Mouse (Mus musculus): ENCODE measurements around the gene Necap2.
A peak's percentile ranks its signal among the peaks of the same experiment; 100 is the strongest.

The Necap2 gene

DNA sequence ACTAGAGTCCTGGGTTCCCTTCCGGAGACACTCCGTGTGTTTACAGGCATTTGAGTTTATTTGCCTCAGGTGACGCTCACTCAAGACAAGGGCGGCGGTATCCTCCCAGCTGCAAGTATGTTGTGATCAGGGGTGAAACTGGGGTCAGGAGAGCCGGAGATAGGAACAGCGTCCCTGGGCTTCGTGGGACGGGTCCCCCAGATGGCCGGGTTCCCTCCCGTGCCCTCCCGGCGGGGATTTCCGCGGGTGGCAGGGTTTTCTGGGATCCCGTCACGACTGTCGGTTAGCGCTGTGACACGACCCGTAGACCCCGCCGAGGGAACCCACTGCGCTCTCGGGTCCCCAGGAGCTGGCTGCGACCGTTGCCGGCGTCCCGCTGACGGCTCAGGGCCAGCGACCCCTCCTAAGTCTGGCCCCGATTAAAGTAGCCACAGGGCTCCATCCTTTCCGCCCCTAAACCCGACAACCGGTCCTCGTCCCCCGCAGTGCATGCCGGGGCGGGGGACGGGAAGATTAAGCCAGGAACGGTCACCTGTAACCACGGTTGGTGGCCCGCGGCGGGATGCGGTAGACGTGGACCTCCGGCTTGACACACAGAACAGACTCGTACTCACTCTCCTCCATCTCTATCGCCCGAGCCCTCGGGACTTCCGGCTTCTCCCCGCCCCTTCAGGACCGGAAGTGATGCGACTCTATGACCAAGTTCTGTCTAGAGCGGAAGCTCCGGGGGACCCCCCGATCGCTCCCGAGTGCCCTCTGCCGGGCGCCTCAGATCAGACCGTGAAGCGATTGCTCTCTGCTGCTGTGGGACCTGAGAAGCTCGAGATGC lies at the start of gene Necap2:
Necap2 (minus strand) TSS at position 677 of the 829 bp plus-strand sequence.
- peak; percentile 97 for DNase-seq (ENCODE audit: low spot score)

DNA sequence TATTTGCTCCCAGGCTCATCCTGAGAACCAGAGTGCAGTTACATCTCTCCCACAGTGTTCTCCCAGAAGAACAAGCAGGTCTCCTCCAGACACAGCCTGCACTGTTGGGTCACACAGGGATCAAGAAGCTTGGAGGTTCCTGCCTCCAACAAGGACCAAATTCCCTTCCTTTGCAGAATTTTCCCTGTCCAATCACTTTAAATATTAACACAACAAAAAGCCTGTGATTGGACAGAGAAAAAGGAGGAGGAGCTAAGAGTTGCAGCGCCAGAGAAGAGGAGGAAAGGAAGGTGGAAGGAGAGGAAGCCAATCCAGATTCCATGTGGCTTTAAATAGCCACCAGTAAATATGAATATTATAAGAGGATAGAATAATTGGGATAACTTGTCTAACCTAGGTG lies 44.9 kb upstream of the Necap2 start:
- DNase-seq (ENCODE audit: low spot score), result no peak

DNA sequence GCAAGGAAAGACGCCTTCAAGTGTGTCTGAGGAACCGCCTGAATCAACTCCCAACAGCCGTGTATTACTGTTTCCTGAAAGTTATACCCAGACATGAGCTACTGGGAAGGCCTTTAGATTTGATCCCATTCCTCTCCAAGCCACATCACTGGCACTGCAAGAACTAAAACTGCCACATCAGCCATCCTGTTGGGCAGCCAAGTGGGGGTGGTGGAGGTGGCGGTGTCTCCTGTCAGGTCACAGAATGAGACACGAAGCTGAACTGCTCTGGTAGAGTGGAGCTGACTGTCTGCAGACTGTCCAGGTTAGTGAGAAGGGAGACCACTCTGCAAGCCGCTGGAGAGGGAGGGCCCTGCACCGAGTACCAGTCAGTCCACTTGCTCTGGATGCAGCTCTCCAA lies 44.5 kb upstream of the Necap2 start:
- DNase-seq (ENCODE audit: low spot score), result no peak

DNA sequence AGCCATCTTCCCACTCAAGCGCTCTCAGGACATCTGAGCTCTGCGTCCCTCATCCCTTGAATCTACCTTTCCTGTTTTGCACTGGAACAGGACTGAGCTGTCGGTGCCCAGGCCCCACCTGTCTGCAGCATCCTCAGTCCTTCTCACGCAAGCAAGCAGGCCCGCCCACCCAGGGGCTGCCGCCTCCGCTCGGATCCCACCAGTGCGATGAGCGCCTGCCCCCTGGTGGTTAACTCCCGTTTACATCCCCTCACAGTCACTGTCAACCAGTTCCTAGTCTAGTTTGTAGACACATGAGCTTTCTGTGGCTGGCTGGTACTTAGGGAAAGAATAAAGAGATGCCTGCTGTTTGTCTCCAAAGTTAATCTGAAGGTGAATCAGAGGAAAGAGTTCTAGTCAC lies 42.5 kb upstream of the Necap2 start:
- DNase-seq (ENCODE audit: low spot score), result no peak

DNA sequence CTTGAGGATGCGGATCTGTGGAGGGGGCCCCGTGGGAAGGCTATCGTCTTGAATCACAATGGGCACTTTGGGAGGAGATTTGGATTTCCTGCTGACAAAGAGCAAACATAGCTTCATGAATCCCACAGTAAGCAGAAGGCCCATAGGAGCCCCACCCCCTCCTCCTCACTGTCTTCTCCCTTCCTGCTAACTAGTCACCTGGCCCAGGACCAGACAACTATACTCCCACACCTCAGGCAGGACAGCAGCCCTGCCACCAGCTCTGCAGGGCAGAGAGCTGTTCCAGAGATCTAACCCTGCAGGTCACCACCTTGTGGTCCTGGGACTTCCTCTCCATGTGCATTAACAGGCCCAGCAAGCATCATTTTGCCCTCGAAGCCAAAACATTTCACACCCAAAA lies 40.5 kb upstream of the Necap2 start:
- DNase-seq (ENCODE audit: low spot score), result no peak

DNA sequence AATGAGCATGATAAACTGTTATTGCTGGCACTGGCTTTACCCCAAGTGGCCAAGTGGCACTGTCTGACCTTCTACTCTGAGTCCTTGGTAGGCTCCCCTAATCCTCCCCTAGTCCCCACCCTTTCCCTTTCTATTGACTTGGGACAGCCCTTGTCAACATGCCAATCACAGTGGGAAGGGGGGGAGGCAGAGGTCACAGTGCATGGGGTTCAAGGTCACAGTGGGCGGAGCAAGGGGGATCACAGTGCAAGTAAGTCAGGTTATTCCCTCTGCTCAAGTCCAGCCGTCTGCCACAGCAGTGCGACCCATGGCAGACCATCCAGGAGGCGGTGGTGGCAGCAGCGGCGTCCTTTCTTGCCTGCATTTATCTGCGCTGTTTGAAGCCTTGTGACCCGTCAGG lies 37.2 kb upstream of the Necap2 start:
- no peak for DNase-seq (ENCODE audit: low spot score)

DNA sequence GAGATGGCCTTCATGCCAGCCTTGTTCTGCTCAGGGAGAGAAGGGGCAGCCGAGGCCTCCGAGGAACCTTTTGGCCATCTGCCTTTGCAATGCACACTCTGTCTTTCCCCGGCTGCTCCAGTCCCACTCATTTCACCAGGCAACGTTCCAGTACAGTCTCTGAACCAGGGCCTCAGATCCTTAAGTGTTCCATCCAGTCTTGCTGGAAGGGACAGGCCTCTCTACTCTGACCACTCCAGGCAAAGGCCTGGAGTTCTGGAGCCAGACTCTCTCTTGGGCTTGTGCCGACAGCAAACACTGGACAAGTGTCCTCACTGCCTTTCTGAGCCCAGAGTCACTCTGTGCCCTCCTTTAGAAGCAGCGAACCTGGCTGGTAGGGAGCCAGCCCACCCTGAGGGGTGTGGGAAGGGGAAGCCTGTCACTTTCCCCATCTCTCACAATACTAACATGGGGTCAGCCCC lies 36.4 kb upstream of the Necap2 start:
- DNase-seq (ENCODE audit: low spot score), result peak; percentile 74

DNA sequence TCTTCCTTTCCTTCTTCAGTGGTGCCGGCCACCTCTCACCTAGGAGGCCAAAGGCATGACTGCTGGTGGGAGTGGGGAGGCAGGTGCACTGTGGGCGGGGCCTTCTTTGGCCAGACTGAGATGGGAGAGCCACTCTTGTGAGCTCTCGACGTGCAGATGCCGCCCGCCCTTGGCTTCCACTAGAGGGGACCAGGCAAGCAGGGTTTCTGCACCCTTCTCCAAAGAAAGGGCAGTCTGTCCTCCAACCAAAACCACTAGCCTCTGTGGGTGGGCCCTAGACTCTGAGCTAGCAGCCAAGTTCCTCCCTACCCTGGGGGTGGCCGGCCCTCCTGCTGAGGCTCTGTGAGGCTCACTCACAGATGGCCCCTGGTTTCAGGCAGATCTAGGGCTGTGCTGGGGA lies 35.7 kb upstream of the Necap2 start:
- peak; percentile 35 for DNase-seq (ENCODE audit: low spot score)

DNA sequence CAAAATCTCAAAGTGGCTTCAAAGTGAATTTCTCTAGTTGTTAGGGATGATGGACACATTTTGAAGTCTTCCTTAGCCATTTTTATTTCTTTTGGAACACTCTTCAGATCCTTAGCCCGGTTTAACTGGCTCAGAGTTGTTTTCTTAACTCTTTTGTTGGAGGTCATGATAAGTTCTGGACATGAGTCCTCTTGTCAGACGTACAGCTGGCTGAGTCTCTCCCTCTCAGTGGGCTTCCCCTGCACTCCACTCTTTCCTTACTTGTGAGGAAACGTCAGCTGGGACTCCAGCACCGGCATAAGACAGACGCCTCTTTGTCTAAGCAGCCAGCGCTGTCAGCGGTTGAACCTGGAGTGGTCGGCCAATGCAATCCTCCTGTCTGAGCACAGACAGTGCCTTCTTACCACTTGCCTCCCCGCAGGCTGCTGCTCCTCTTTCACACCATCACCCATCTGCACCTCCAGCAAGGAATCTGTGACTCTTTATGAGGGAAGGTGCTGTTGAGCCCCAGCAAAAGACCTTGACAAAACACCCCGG lies 30.1 kb upstream of the Necap2 start:
- DNase-seq (ENCODE audit: low spot score), result no peak

DNA sequence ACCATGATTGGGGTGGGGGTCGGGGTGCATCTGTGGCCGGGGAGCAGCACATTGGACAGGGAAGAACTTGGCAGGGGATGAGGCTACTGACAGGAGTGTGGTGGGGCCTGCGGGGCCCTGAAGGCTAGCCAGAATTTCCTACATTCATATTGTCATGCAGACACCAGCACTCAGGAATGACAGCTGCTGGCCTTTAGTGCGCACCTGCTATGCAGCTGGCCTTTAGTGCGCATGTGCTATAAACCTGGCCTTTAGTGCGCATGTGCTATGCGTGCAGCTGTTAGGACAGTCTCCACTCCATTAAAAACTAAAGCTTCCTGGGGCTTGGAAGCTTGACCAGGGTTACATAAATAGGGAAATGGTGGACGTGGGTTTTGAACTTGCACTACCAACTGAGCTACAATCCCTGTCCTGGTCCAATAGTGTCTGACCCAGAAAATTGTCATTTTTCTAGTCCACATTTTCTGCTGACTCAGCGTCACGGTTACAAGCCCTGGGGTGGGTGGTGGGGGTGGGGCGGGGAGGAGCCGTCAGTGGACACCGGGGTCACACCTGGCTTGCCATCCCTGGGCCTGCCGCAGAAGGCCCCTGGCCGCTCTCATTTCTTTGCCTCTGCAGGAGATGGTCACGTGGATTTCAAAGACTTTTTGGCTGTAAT lies 28.5 kb upstream of the Necap2 start:
- no peak for DNase-seq (ENCODE audit: low spot score)

DNA sequence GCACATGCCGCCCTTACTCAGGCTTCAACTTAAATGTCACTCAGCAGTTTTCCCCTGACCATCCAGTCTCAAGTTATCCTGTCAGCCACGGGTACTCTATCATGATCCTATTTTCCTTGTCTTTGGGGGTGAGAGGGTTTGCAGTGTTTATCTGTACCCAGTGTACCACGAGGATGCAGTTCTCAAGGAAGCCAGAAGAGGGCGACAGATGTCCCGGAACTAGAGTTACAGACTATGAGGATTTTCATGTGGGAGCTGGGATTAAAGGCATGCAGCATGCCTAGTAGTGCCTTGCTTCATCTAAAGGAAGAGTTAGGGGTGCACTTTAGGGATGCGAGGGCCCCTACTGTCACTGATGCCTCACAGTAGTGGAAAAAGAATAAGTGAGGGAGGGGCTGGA lies 23.7 kb upstream of the Necap2 start:
- no peak for DNase-seq (ENCODE audit: low spot score)

DNA sequence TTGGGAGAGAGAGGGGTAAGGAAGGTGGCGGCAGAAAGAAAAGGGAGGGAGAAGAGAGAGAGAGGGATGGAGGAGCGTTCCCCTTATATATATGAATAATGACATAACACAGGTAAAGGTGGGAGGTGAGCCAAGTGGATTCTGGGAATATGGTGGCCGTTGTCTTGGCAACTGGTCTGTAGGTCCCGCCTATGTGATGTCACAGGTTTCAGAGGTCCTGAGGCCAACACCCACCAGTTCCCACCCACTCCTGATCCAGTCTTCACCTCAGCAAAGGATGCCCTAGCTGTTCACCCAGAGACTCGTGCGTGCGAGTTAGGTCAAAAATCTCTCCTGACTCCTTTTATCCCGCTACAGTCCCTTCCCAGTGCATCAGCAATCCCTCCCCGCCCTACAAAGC lies 23.1 kb upstream of the Necap2 start:
- no peak for DNase-seq (ENCODE audit: low spot score)

DNA sequence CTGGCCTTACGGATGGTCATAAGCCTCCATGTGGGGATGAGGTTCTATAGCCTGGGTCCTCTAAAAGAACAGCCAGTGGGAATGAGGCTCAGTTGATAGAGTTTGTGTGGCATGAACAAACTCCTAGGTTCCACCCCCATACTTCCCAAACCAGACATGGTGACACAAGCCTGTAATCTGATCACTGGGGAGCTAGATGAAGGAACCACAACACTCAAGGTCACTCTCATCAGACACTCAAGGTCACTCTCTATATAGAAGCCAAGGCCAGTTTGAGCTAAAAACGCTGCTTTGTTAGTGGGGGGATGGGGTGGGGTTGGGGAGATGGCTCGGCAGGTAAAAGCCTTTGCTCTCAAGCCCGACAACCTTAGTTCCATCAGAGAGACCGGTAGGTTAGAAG lies 21.8 kb upstream of the Necap2 start:
- DNase-seq (ENCODE audit: low spot score), result no peak

DNA sequence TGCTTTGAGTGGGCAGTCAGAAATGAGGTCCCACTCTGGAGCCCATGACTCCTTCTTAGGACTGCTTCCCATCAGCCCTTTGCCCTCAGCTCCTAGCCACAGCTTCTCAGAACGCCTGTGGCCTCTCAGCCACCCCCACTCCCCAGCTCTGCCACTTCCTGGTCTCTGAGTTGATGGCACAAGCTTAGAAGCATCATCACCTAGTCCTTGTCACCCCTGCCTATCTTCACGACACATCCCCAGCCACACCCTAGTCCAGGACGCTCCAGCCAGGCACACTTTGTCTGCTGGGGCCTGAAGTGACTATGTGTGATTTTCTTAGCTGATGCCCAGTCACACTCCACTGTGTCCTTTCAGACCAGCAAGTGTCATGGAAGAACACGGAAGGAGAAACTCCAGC lies 20.8 kb upstream of the Necap2 start:
- no peak for DNase-seq (ENCODE audit: low spot score)

DNA sequence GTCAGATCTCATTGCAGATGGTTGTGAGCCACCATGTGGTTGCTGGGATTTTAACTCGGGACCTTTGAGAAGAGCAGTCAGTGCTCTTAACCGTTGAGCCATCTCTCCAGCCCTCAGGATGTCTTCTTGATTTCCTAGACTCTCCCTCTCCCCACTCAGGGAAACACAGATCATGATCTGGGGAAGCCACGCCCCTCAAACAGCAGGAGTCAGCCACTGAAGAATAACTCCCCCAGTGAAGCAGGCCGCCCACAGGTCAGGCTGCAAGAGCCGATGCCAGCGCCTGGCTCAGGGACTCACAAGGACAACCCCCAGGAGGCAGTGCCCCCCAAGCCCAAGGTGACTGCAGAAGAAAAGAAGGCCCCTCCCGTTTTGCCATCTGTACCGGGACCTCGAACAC lies 18.6 kb upstream of the Necap2 start:
- no peak for DNase-seq (ENCODE audit: low spot score)

DNA sequence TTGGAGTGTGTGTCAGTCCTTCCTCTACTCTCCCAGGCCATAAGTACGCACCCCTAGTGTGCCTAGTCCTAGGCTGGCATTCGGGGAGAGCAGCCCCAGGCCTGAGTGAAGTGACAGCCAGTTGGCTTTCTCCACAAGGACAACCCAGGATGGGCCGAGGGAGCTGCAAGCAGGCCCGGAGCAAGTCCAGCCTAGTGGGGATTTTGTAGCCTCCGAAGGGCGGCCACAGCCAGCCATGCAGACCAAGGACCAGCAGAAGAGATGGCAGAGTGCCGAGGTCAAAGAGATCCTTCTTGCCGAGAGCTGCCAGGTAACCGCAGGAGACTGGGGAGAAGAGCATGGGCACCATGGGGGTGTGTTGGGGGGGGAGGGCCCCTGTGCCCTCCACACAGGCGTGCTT lies 16.9 kb upstream of the Necap2 start:
- DNase-seq (ENCODE audit: low spot score), result no peak

DNA sequence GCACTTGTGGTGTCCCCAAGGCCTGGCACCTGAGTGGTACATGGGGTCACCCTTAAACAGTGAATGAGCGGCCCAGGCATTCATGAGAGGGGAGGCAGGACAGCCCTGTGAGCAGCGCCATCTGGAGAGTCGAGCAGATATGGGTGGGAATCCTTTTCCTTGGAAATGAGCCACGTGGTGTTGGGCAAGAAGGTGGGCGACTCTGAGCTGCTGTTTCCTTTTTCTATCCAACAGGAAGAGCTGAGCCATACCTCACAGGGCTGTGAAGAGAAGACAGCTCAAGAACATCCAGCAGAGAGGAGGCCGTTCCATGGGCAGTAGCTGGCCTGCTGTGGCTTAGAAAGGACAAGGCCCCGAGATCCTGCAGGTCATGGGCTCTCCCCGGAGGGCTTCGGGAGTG lies 10.6 kb upstream of the Necap2 start:
- DNase-seq (ENCODE audit: low spot score), result no peak

DNA sequence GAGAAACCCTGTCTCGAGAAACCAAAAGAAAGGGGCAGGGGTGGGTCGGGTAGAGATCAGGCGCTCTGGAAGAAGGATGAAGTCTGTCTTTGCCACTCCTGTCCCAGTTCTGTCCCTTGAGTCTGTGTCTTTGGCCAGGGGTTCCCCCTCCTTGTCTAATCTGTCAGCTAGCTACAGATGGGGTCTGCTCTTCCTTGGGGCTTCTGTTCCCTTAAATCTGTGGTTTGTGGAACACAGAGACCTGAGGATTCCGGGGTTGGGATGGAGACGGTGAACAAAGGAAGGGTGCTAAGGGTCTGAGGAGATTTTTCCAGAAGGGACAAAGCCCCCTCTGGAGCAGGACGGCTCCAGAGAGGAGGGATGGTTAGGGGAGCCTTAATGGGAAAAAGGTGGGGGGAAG lies 9.9 kb upstream of the Necap2 start, which contains the start of gene Spata21:
Spata21 (plus strand) TSS at position 301 of the 400 bp plus-strand sequence.
- DNase-seq (ENCODE audit: low spot score), result no peak

DNA sequence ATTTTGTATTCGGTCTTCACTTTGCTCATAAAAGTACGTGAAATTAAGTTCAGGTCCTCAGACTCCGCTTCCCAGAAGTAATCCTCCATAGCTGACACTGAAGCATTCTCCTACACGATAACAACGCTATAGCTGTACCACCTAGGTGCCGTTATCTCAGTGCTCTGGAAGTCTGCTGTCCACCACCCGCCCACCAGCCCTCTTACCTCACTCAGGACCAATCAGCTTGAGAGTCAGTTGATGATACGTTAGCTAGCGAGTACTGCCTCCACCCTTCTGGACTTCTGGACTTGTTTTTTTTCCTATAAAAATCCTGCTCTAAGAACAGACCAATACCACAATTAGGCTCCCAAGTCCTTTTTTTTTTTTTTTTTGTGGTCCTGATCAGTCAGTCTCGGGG lies 8.7 kb upstream of the Necap2 start:
- no peak for DNase-seq (ENCODE audit: low spot score)

DNA sequence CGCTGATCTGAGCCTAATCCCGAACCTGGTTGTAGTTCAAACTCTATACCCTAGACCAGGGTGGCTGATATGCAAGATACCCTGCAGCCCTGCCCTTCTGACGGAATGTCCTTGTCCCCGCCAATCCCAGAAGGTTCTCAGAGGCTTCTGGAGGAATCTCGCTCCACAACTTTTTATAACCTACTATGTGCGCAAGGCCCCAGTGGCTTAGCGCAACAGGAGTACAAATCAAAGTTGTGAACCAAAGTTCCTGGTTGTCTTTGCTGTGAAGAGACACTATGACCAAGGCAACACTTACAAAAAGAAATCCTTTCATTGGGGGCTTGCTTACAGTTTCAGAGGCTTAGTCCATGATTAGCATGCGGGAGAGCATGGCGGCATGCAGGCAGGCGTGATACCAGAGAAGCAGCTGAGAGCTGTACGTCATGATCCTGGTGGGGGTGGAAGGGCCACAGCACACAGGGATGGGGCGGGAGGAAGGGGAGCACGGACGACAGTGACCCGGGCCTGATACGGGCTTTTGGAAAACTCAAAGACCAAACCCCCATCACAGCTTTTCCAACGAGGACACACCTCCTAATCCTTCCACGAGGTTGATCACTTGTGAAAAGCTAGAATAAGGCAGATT lies 467 bp upstream of the Necap2 start:
- no peak for DNase-seq (ENCODE audit: low spot score)

DNA sequence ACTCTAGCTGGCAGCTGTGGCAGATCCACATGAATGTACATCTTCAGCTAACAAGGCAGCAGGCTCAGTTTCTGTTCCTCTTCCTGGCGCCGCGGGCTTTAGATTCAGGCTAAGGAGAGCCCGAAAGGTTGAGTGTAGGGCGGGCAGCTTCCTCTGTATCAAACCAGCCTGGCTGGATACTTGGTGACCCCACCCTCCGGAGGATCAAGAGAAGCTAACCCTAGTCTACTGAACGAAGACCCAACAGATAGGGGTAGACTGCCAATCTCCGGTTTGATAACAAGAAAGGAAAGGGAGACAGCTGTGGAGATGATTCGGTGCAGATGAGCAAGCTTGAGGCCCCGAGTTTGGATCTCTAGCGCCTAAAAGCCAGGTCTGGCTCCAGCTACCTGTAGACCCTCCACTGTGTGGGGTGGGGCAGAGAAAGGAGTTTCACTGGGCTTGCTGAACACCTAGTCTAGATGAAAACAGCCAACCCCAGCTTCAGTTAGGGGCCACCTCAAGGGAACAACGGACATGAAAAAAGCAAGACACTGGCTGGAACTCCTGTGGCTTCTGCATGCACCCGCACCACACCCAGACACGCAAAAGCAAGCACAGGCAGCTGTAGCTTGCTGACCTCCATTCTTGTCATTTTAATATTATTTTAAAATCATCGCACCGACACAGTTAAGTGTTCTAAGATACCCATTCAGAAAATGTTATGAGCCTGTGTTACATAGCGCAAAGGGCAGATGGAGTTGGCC lies 1.2 kb downstream of the Necap2 start:
- peak; percentile 43 for DNase-seq (ENCODE audit: low spot score)

DNA sequence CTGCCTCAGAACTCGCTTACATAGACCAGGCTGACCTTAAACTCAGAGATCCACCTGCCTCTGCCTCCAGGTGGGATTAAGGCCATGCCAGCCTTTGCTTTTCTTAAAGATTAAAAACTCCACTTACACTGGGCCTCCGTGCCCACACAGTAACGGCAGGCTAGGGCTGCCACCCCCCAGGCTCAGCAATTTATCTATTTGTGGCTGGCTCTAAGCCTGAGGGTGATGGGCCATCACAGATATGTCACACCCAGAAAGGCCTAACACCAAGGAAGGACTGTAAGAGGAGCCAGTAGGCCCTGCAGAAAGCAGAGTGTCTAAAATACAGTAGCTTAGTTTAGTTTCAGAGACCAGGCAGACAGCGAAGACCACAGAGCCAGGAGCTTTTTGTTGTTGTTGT lies 4.0 kb downstream of the Necap2 start:
- DNase-seq (ENCODE audit: low spot score), result no peak

Data from lung, postnatal 25 days (tissue).